In genomic region chr19:60950056-60950869, GRCm38 (mm10) we compare ENCODE assay signal across 9 mouse cellular contexts.
A peak's percentile ranks its signal among the peaks of the same experiment; 100 is the strongest.
DNase-seq lines count a peak whose midpoint lies in the region; ATAC-seq lines count a peak whose summit lies in the region.
"Had no signal": no experiment of that assay in that cellular context is flagged by ENCODE, and none has a peak within 500 bp of the region (broad histone marks: within the 10 kb centered on the region; RNA-seq: fewer than 3 reads in every experiment).

No protein-coding gene starts in this region.

- ATAC-seq in frontal cortex, adult (ENCODE audit: low TSS enrichment) = no peak

- DNase-seq in adipocyte (ENCODE audit: low spot score) = peak; percentile 37
- peak; percentile 54 for DNase-seq in fibroblast of lung, adult 2 months (ENCODE audit: low read depth)
- DNase-seq in heart, postnatal 25 days (ENCODE audit: low spot score) = peak; percentile 61
- DNase-seq in lung, postnatal 25 days (ENCODE audit: low spot score) = peak; percentile 82
- DNase-seq in right cerebral cortex, postnatal 25 days = no peak
- DNase-seq in retina, postnatal 1 day = no peak
- DNase-seq: layer of hippocampus, adult 9-11 months; thymus, postnatal 25 days had no signal

- intact Hi-C loops in heart, postnatal 25 days (cut with DNase I) = loop anchor here (5.0 kb wide), 1 partner anchor 112 kb away; no protein-coding TSS in a partner anchor

Comparison
In these comparisons a context has a peak if more than half of its experiments do, and no peak if none do; other contexts are left out.
1. DNase-seq: peak in adipocyte (single experiment), fibroblast of lung, adult 2 months (single experiment), heart, postnatal 25 days (single experiment) and lung, postnatal 25 days (single experiment); none in right cerebral cortex, postnatal 25 days (single experiment) and retina, postnatal 1 day (single experiment).